Mouse (Mus musculus): ENCODE measurements around the gene Gm42791. TPM values are rescaled to one million over a fixed set of nuclear protein-coding genes. Genes with fewer than 3 reads are reported as not detected.

Gene Gm42791
- total RNA-seq, 2 experiments from 2014 or later, result 34.0 to 39.1 TPM

- peak overlapping the region; percentile 48 for H3K4me3 ChIP-seq
- H3K27ac ChIP-seq, result peak overlapping the region; percentile 91
- intact Hi-C loops (cut with DNase I), result loop anchor here (2.0 kb wide), 2 partner anchors 31 to 63 kb away; partner anchors contain the start of gene Katnal1
- DNase-seq (ENCODE audit: extremely low spot score in 1 of 2, low spot score in 2 of 2), result peak; percentile 76 to 87
- no peak for TF ChIP-seq CTCF (IDR thresholded peaks at IDR 0.05)
Observed at GRCm38 (mm10) chr5:148959068-148959990, 35.6 kb downstream of the Gm42791 start.

- H3K4me3 ChIP-seq, result no peak overlapping the region; the same call in 1 of the 2 replicates
- DNase-seq (ENCODE audit: extremely low spot score in 1 of 2, low spot score in 2 of 2), result no peak
- intact Hi-C loops (cut with DNase I), result loop anchor here (2.0 kb wide), 2 partner anchors 30 to 62 kb away; partner anchors contain the start of gene Katnal1
Observed at GRCm38 (mm10) chr5:148958355-148958754, 36.6 kb downstream of the Gm42791 start.

GRCm38 (mm10) chr5:148956898-148957535 lies 37.9 kb downstream of the Gm42791 start:
- no peak overlapping the region for H3K4me3 ChIP-seq
- no peak for DNase-seq (ENCODE audit: extremely low spot score in 1 of 2, low spot score in 2 of 2)
- TF ChIP-seq CTCF (IDR thresholded peaks at IDR 0.05), result no peak
- intact Hi-C loops (cut with DNase I), result no loop called here
- H3K27ac ChIP-seq, result no peak overlapping the region

More at GRCm38 (mm10) chr5:148958355-148958754, 36.6 kb downstream of the Gm42791 start:
- peak overlapping the region; percentile 91 for H3K27ac ChIP-seq
- TF ChIP-seq CTCF (IDR thresholded peaks at IDR 0.05), result peak; percentile 65

- no peak for DNase-seq (ENCODE audit: extremely low spot score in 1 of 2, low spot score in 2 of 2)
- intact Hi-C loops (cut with DNase I), result no loop called here
- Histone ChIP-seq H3K4me3 (no peak overlapping the region), H3K27ac (no peak overlapping the region)
- no peak for TF ChIP-seq CTCF (IDR thresholded peaks at IDR 0.05)
Observed at GRCm38 (mm10) chr5:148956091-148956490, 38.9 kb downstream of the Gm42791 start.

GRCm38 (mm10) chr5:148955575-148955974 lies 39.4 kb downstream of the Gm42791 start:
- no peak for DNase-seq (ENCODE audit: extremely low spot score in 1 of 2, low spot score in 2 of 2)
- no peak for TF ChIP-seq CTCF (IDR thresholded peaks at IDR 0.05)
- H3K4me3 ChIP-seq, result no peak overlapping the region
- intact Hi-C loops (cut with DNase I), result no loop called here
- H3K27ac ChIP-seq, result no peak overlapping the region

GRCm38 (mm10) chr5:148954314-148955060 lies 40.5 kb downstream of the Gm42791 start:
- no peak for DNase-seq (ENCODE audit: extremely low spot score in 1 of 2, low spot score in 2 of 2)
- intact Hi-C loops (cut with DNase I), result no loop called here
- Histone ChIP-seq H3K4me3 (no peak overlapping the region), H3K27ac (no peak overlapping the region)
- no peak for TF ChIP-seq CTCF (IDR thresholded peaks at IDR 0.05)

- intact Hi-C loops (cut with DNase I), result no loop called here
- no peak overlapping the region for H3K27ac ChIP-seq
- H3K4me3 ChIP-seq, result no peak overlapping the region
- no peak for TF ChIP-seq CTCF (IDR thresholded peaks at IDR 0.05)
- DNase-seq (ENCODE audit: extremely low spot score in 1 of 2, low spot score in 2 of 2), result no peak
Observed at GRCm38 (mm10) chr5:148953098-148953497, 41.8 kb downstream of the Gm42791 start.

- TF ChIP-seq CTCF (IDR thresholded peaks at IDR 0.05), result peak; percentile 51
- Histone ChIP-seq H3K27ac (no peak overlapping the region), H3K4me3 (no peak overlapping the region)
- DNase-seq (ENCODE audit: extremely low spot score in 1 of 2, low spot score in 2 of 2), result no peak
- intact Hi-C loops (cut with DNase I), result no loop called here
Observed at GRCm38 (mm10) chr5:148952419-148952818, 42.5 kb downstream of the Gm42791 start.

GRCm38 (mm10) chr5:148951360-148951759 lies 43.6 kb downstream of the Gm42791 start:
- no peak for DNase-seq (ENCODE audit: extremely low spot score in 1 of 2, low spot score in 2 of 2)
- intact Hi-C loops (cut with DNase I), result no loop called here
- no peak for TF ChIP-seq CTCF (IDR thresholded peaks at IDR 0.05)
- Histone ChIP-seq H3K4me3 (no peak overlapping the region), H3K27ac (no peak overlapping the region)

- Histone ChIP-seq H3K4me3 (no peak overlapping the region), H3K27ac (no peak overlapping the region)
- DNase-seq (ENCODE audit: extremely low spot score in 1 of 2, low spot score in 2 of 2), result no peak
- intact Hi-C loops (cut with DNase I), result no loop called here
- no peak for TF ChIP-seq CTCF (IDR thresholded peaks at IDR 0.05)
Observed at GRCm38 (mm10) chr5:148950064-148950463, 44.9 kb downstream of the Gm42791 start.

- H3K27ac ChIP-seq, result no peak overlapping the region
- TF ChIP-seq CTCF (IDR thresholded peaks at IDR 0.05), result no peak
- H3K4me3 ChIP-seq, result no peak overlapping the region
- intact Hi-C loops (cut with DNase I), result no loop called here
- DNase-seq (ENCODE audit: extremely low spot score in 1 of 2, low spot score in 2 of 2), result no peak
Observed at GRCm38 (mm10) chr5:148948577-148948976, 46.4 kb downstream of the Gm42791 start.
